Mouse (Mus musculus): ENCODE data around the gene Hfe. TPM values are rescaled to one million over a fixed set of nuclear protein-coding genes. Genes with fewer than 3 reads are reported as not detected.
A peak's percentile ranks its signal among the peaks of the same experiment; 100 is the strongest.

Gene Hfe
- polyA plus RNA-seq, 1 experiment from 2014 or later, result 3.7 TPM

DNA sequence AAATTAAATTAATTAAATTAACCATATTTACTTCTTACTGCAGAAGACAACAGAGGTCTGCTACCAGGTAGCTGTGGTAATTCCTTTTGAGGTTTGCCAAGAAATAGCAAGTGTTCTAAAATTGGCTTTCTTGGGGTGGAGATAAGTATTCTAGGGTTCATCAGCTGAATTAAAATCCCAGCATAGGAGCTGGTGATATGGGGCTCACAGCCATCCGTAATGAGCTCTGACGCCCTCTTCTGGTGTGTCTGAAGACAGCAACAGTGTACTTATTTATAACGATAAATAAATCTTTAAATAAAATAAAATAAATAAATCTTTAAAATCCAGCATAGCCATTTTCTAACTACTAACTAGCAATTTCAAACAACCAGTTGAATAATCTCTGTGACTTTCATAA is 10.9 kb downstream of the Hfe start:
- WGBS, result 73% methylated on average over 3 of the region's 3 CpGs
- Histone ChIP-seq H3K36me3 (ENCODE audit: control insufficient read depth, insufficient read depth, low read length) (no peaks in the 10 kb centered on the region), H3K27ac (replicated peaks; ENCODE audit: low read depth, low read length) (no peak overlapping the region), H3K4me3 (ENCODE audit: low read depth, low read length) (no peak overlapping the region), H3K9ac (ENCODE audit: low read length) (no peak overlapping the region), H3K4me2 (ENCODE audit: low read depth, severe bottlenecking) (no peak overlapping the region), H3K4me1 (ENCODE audit: control insufficient read depth, insufficient read depth, low read length) (no peaks in the 10 kb centered on the region), H3K9me3 (ENCODE audit: control insufficient read depth, low read length) (no peaks in the 10 kb centered on the region), H3K27me3 (ENCODE audit: control insufficient read depth, insufficient read depth, low read length) (no peaks in the 10 kb centered on the region)
- DNase-seq (ENCODE audit: low spot score), result peak; percentile 16
- no peak for ATAC-seq (ENCODE audit: insufficient number of reproducible peaks, low FRiP score, low TSS enrichment, low read depth)

GRCm38 (mm10) chr13:23698996-23699395 is 11.7 kb downstream of the Hfe start:
- Histone ChIP-seq H3K27ac (replicated peaks; ENCODE audit: low read depth, low read length) (peak overlapping the region; percentile 31), H3K4me2 (ENCODE audit: low read depth, severe bottlenecking) (no peak overlapping the region), H3K4me3 (ENCODE audit: low read depth, low read length) (no peak overlapping the region), H3K4me1 (ENCODE audit: control insufficient read depth, insufficient read depth, low read length) (no peaks in the 10 kb centered on the region), H3K27me3 (ENCODE audit: control insufficient read depth, insufficient read depth, low read length) (no peaks in the 10 kb centered on the region), H3K9me3 (ENCODE audit: control insufficient read depth, low read length) (no peaks in the 10 kb centered on the region), H3K9ac (ENCODE audit: low read length) (no peak overlapping the region), H3K36me3 (ENCODE audit: control insufficient read depth, insufficient read depth, low read length) (no peaks in the 10 kb centered on the region)
- ATAC-seq (ENCODE audit: insufficient number of reproducible peaks, low FRiP score, low TSS enrichment, low read depth), result no peak
- DNase-seq (ENCODE audit: low spot score), result peak; percentile 18
- 78% methylated on average over 6 of the region's 6 CpGs for WGBS

DNA sequence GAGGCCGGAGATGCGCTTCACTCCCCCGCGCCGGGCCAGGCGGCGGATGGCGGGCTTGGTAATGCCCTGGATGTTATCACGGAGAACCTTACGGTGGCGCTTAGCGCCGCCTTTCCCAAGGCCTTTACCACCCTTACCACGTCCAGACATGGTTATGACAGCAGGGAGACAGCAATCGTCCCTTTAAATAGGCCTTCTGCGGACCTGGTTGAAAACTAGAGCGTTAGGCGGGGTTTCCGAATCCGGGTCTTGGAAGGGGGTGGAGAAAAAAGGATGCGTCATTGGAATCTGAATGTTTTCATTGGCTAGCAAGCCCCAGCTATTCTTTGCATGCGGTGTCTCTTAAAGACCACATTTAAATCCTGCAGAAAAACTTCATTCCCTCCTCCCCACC is 12.4 kb downstream of the Hfe start, which contains the start of gene Hist1h4c:
Gene Hist1h4c, minus strand, starts transcription at position 155 of the 394 bp plus-strand sequence.
- H3K4me1 ChIP-seq (ENCODE audit: control insufficient read depth, insufficient read depth, low read length), result no peaks in the 10 kb centered on the region
- no peaks in the 10 kb centered on the region for H3K9me3 ChIP-seq (ENCODE audit: control insufficient read depth, low read length)
- ATAC-seq (ENCODE audit: insufficient number of reproducible peaks, low FRiP score, low TSS enrichment, low read depth), result peak; percentile 96
- WGBS, result 0% methylated on average over 16 of the region's 22 CpGs
- no peaks in the 10 kb centered on the region for H3K36me3 ChIP-seq (ENCODE audit: control insufficient read depth, insufficient read depth, low read length)
- peak within 1 kb of the TSS; percentile 37 for H3K4me3 ChIP-seq (ENCODE audit: low read depth, low read length)
- H3K4me2 ChIP-seq (ENCODE audit: low read depth, severe bottlenecking), result peak within 1 kb of the TSS; percentile 55
- DNase-seq (ENCODE audit: low spot score), result peak; percentile 100
- H3K27ac ChIP-seq (replicated peaks; ENCODE audit: low read depth, low read length), result peak within 1 kb of the TSS; percentile 86
- no peaks in the 10 kb centered on the region for H3K27me3 ChIP-seq (ENCODE audit: control insufficient read depth, insufficient read depth, low read length)
- peak within 1 kb of the TSS; percentile 74 for H3K9ac ChIP-seq (ENCODE audit: low read length)

GRCm38 (mm10) chr13:23697491-23698299 is 13.0 kb downstream of the Hfe start:
- WGBS, result under 1% methylated on average over 22 of the region's 32 CpGs
- peak overlapping the region; percentile 86 for H3K27ac ChIP-seq (replicated peaks; ENCODE audit: low read depth, low read length)
- H3K9ac ChIP-seq (ENCODE audit: low read length), result peak overlapping the region; percentile 74
- DNase-seq (ENCODE audit: low spot score) (peak; percentile 79), ATAC-seq (ENCODE audit: insufficient number of reproducible peaks, low FRiP score, low TSS enrichment, low read depth) (peak; percentile 83)
- H3K36me3 ChIP-seq (ENCODE audit: control insufficient read depth, insufficient read depth, low read length), result no peaks in the 10 kb centered on the region
- H3K4me1 ChIP-seq (ENCODE audit: control insufficient read depth, insufficient read depth, low read length), result no peaks in the 10 kb centered on the region
- H3K27me3 ChIP-seq (ENCODE audit: control insufficient read depth, insufficient read depth, low read length), result no peaks in the 10 kb centered on the region
- peak overlapping the region; percentile 37 for H3K4me3 ChIP-seq (ENCODE audit: low read depth, low read length)
- H3K4me2 ChIP-seq (ENCODE audit: low read depth, severe bottlenecking), result peak overlapping the region; percentile 55
- H3K9me3 ChIP-seq (ENCODE audit: control insufficient read depth, low read length), result no peaks in the 10 kb centered on the region

DNA sequence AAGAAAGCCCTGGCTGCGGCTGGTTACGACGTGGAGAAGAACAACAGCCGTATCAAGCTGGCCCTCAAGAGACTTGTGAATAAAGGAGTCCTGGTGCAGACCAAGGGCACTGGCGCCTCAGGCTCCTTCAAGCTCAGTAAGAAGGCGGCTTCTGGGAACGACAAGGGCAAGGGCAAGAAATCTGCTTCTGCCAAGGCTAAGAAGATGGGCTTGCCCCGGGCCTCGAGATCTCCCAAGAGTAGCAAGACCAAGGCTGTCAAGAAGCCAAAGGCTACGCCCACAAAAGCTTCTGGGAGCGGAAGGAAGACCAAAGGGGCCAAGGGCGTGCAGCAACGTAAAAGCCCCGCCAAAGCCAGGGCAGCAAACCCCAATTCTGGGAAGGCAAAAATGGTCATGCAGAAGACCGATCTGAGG is 14.6 kb downstream of the Hfe start:
- no peaks in the 10 kb centered on the region for H3K9me3 ChIP-seq (ENCODE audit: control insufficient read depth, low read length)
- no peaks in the 10 kb centered on the region for H3K36me3 ChIP-seq (ENCODE audit: control insufficient read depth, insufficient read depth, low read length)
- H3K9ac ChIP-seq (ENCODE audit: low read length), result peak overlapping the region; percentile 34; the same call in 1 of the 2 replicates
- 53% methylated on average over 15 of the region's 15 CpGs for WGBS
- no peaks in the 10 kb centered on the region for H3K4me1 ChIP-seq (ENCODE audit: control insufficient read depth, insufficient read depth, low read length)
- H3K4me3 ChIP-seq (ENCODE audit: low read depth, low read length), result no peak overlapping the region
- H3K27ac ChIP-seq (replicated peaks; ENCODE audit: low read depth, low read length), result peak overlapping the region; percentile 45
- H3K27me3 ChIP-seq (ENCODE audit: control insufficient read depth, insufficient read depth, low read length), result no peaks in the 10 kb centered on the region
- peak overlapping the region; percentile 7; the same call in 1 of the 2 replicates for H3K4me2 ChIP-seq (ENCODE audit: low read depth, severe bottlenecking)
- ATAC-seq (ENCODE audit: insufficient number of reproducible peaks, low FRiP score, low TSS enrichment, low read depth) (no peak), DNase-seq (ENCODE audit: low spot score) (peak; percentile 25)

DNA sequence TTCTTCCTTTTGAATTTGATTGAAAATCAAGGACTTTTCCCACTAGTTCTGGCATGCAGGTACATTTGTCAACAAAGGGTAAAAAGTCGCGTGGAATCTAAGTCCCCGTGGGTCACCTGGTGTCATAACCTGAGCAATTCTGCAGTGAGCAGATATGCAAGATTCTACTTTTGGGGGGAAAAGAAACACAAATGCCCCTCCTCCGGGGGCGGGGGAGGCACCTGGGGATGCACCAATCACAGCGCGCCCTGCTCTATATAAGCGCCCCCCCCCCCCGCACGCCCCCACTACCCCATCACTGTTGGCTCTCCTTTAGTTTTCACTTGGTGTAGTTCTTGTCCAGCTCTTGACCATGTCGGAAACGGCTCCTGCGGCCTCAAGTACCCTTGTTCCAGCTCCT is 15.1 kb downstream of the Hfe start, which contains the start of gene Hist1h1t:
Gene Hist1h1t, plus strand, starts transcription at position 301 of the 400 bp plus-strand sequence.
- ATAC-seq (ENCODE audit: insufficient number of reproducible peaks, low FRiP score, low TSS enrichment, low read depth) (no peak), DNase-seq (ENCODE audit: low spot score) (no peak)
- Histone ChIP-seq H3K9ac (ENCODE audit: low read length) (peak within 1 kb of the TSS; percentile 34; the same call in 1 of the 2 replicates), H3K4me2 (ENCODE audit: low read depth, severe bottlenecking) (peak within 1 kb of the TSS; percentile 7; the same call in 1 of the 2 replicates), H3K36me3 (ENCODE audit: control insufficient read depth, insufficient read depth, low read length) (no peaks in the 10 kb centered on the region), H3K9me3 (ENCODE audit: control insufficient read depth, low read length) (no peaks in the 10 kb centered on the region), H3K4me1 (ENCODE audit: control insufficient read depth, insufficient read depth, low read length) (no peaks in the 10 kb centered on the region), H3K27me3 (ENCODE audit: control insufficient read depth, insufficient read depth, low read length) (no peaks in the 10 kb centered on the region), H3K4me3 (ENCODE audit: low read depth, low read length) (no peak within 1 kb of the TSS), H3K27ac (replicated peaks; ENCODE audit: low read depth, low read length) (peak within 1 kb of the TSS; percentile 45)
- 45% methylated on average over 13 of the region's 13 CpGs for whole genome bisulfite sequencing

GRCm38 (mm10) chr13:23694956-23695355 is 15.7 kb downstream of the Hfe start:
- 93% methylated on average over 9 of the region's 9 CpGs for WGBS
- no peak overlapping the region for H3K9ac ChIP-seq (ENCODE audit: low read length)
- no peaks in the 10 kb centered on the region for H3K9me3 ChIP-seq (ENCODE audit: control insufficient read depth, low read length)

DNA sequence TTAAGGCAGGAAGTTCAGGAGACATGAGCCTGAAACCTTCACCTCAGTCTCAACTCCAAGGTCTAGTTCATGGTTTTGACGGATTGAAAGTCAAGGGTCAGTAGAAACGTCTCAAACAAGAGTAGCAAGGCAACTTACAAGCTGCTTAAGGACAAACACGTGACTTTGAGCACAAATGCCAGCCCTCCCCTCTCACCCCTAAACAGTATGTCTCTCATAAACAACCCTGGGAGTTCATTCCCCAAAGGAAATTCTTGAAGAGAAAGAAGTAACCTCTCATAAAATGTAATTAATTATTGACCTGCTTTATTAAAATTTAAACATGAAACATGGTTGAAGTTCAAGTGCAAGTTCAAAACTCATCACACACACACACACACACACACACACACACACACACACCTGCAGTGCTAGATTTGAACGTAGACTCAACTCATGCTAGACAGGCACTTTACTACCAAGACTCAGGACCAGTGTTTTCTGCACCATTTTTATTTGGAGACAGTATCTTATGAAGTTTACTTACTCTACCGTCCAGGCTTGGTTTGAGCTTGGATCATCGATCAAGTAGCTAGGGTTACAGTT is 16.7 kb downstream of the Hfe start:
- no peak overlapping the region for H3K4me3 ChIP-seq (ENCODE audit: low read depth, low read length)
- no peaks in the 10 kb centered on the region for H3K36me3 ChIP-seq (ENCODE audit: control insufficient read depth, insufficient read depth, low read length)
- no peaks in the 10 kb centered on the region for H3K27me3 ChIP-seq (ENCODE audit: control insufficient read depth, insufficient read depth, low read length)
- no peaks in the 10 kb centered on the region for H3K4me1 ChIP-seq (ENCODE audit: control insufficient read depth, insufficient read depth, low read length)
- H3K27ac ChIP-seq (replicated peaks; ENCODE audit: low read depth, low read length), result no peak overlapping the region
- no peak overlapping the region for H3K4me2 ChIP-seq (ENCODE audit: low read depth, severe bottlenecking)
- WGBS, result 83% methylated on average over 6 of the region's 6 CpGs
- ATAC-seq (ENCODE audit: insufficient number of reproducible peaks, low FRiP score, low TSS enrichment, low read depth) (no peak), DNase-seq (ENCODE audit: low spot score) (peak; percentile 14)
- no peak overlapping the region for H3K9ac ChIP-seq (ENCODE audit: low read length)
- H3K9me3 ChIP-seq (ENCODE audit: control insufficient read depth, low read length), result no peaks in the 10 kb centered on the region

More at GRCm38 (mm10) chr13:23694956-23695355, 15.7 kb downstream of the Hfe start:
- no peak for ATAC-seq (ENCODE audit: insufficient number of reproducible peaks, low FRiP score, low TSS enrichment, low read depth)
- no peaks in the 10 kb centered on the region for H3K4me1 ChIP-seq (ENCODE audit: control insufficient read depth, insufficient read depth, low read length)
- no peak overlapping the region for H3K27ac ChIP-seq (replicated peaks; ENCODE audit: low read depth, low read length)
- no peaks in the 10 kb centered on the region for H3K36me3 ChIP-seq (ENCODE audit: control insufficient read depth, insufficient read depth, low read length)
- H3K4me2 ChIP-seq (ENCODE audit: low read depth, severe bottlenecking), result no peak overlapping the region
- no peak for DNase-seq (ENCODE audit: low spot score)
- no peak overlapping the region for H3K4me3 ChIP-seq (ENCODE audit: low read depth, low read length)
- no peaks in the 10 kb centered on the region for H3K27me3 ChIP-seq (ENCODE audit: control insufficient read depth, insufficient read depth, low read length)
